Mouse (Mus musculus) heart, postnatal 0 days (tissue): ENCODE data around the gene Grcc10. TPM values are rescaled to one million over a fixed set of nuclear protein-coding genes. Genes with fewer than 3 reads are reported as not detected.

ENCODE experiments used
- ATAC-seq: fragments of 200-750 bp; cut with Nextera tagmentation; 2 replicates; pipeline ENCODE4 v1.8.0; 2017; ENCODE audit warnings: low read depth, moderate number of reproducible peaks, moderate library complexity; ENCODE audit not compliant: insufficient read depth
- DNase-seq: peaks from one replicate; pipeline ENCODE4 v3.0.0-alpha.2; 2016; ENCODE audit warnings: low spot score
- H3K27ac ChIP-seq: fragments of 300-500 bp; sonication (generic); 2 replicates; pipeline ENCODE4 v1.5.1; 2014; ENCODE audit warnings: low read depth, mild to moderate bottlenecking
- H3K27me3 ChIP-seq: fragments of 300-500 bp; sonication (generic); 2 replicates; pipeline ENCODE4 v1.6.1; 2014; ENCODE audit warnings: low read length, mixed read lengths; ENCODE audit not compliant: control insufficient read depth, insufficient read depth
- H3K36me3 ChIP-seq: fragments of 300-500 bp; sonication (generic); replicated peaks from 2 replicates; pipeline ENCODE4 v1.6.1; 2014; ENCODE audit warnings: low read length, mixed read lengths; ENCODE audit not compliant: control insufficient read depth, insufficient read depth
- H3K4me1 ChIP-seq: fragments of 300-500 bp; sonication (generic); 2 replicates; pipeline ENCODE4 v1.6.1; 2014; ENCODE audit warnings: antibody characterized with exemption; ENCODE audit not compliant: control insufficient read depth, insufficient read depth
- H3K4me2 ChIP-seq: fragments of 300-500 bp; sonication (generic); 2 replicates; pipeline ENCODE4 v1.6.1; 2014; ENCODE audit warnings: low read depth, mild to moderate bottlenecking, low read length, moderate library complexity
- H3K4me3 ChIP-seq: fragments of 300-500 bp; sonication (generic); 2 replicates; pipeline ENCODE4 v1.5.1; 2014; ENCODE audit warnings: low read depth, low read length
- H3K9ac ChIP-seq: fragments of 300-500 bp; sonication (generic); replicated peaks from 2 replicates; pipeline ENCODE4 v1.6.1; 2014; ENCODE audit warnings: low read depth, low read length, mixed read lengths
- H3K9me3 ChIP-seq: fragments of 300-500 bp; sonication (generic); replicated peaks from 2 replicates; pipeline ENCODE4 v1.6.1; 2016; ENCODE audit warnings: low read length; ENCODE audit not compliant: control insufficient read depth
- CTCF ChIP-seq: IDR thresholded peaks from 2 replicates; pipeline ENCODE4 v1.5.1; 2016; ENCODE audit warnings: antibody characterized with exemption, control low read depth, low read depth
- EP300 ChIP-seq: IDR thresholded peaks from 2 replicates; pipeline ENCODE4 v1.6.1; 2016; ENCODE audit warnings: antibody characterized with exemption, low read depth
- WGBS: fragments of 180-500 bp; shearing (Covaris S2); extraction: QIAGEN DNeasy Blood & Tissue Kit; methylation state at CpG from one replicate; pipeline ENCODE4 v1.1.7; 2014; 5-methylcytosine and 5-hydroxymethylcytosine counted together
- polyA plus RNA-seq: library from polyadenylated mRNA; unstranded; fragments of >200 nt; fragmentation: Nextera tagmentation; extraction: Ambion mirVana; gene quantifications from 2 replicates; pipeline ENCODE4 v1.2.1, GENCODE M21; 2015
- total RNA-seq: library from RNA; depleted of rRNA; stranded (reverse); fragments of >200 nt; gene quantifications from 2 replicates; pipeline ENCODE4 v1.2.3, GENCODE M21; 2014; ENCODE audit warnings: low replicate concordance

The Grcc10 gene
- total and polyA plus RNA-seq, 2 experiments from 2014 or later = 119 to 492 TPM

- Histone ChIP-seq H3K4me2 (peak overlapping the region; percentile 100), H3K36me3 (peaks cover 39% of the 10 kb centered on the region), H3K4me3 (no peak overlapping the region), H3K9ac (peak overlapping the region; percentile 91; the same call in 1 of the 2 replicates), H3K9me3 (no peaks in the 10 kb centered on the region), H3K4me1 (0 out of 2 replicates have a peak, but pooled peaks cover 4% of the 10 kb centered on the region), H3K27me3 (no peaks in the 10 kb centered on the region), H3K27ac (no peak overlapping the region)
- 90% methylated on average over 7 of the region's 7 CpGs for WGBS
- ATAC-seq = no peak
- TF ChIP-seq CTCF = no peak
- no peak for TF ChIP-seq EP300
- DNase-seq = no peak
These were observed 5.8 kb upstream of the Grcc10 start for GRCm38 (mm10) chr6:124746654-124747632.

GRCm38 (mm10) chr6:124746296-124746605 is 5.1 kb upstream of the Grcc10 start:
- no peak for TF ChIP-seq EP300
- no peak for TF ChIP-seq CTCF

GRCm38 (mm10) chr6:124745490-124746295 is 4.5 kb upstream of the Grcc10 start:
- peaks cover 39% of the 10 kb centered on the region for H3K36me3 ChIP-seq
- under 1% methylated on average over 77 of the region's 85 CpGs for WGBS
- H3K4me3 ChIP-seq = peak overlapping the region; percentile 70
- ATAC-seq = peak; percentile 82
- DNase-seq = peak; percentile 93
- H3K27ac ChIP-seq = peak overlapping the region; percentile 82
- H3K9ac ChIP-seq = peak overlapping the region; percentile 91
- H3K9me3 ChIP-seq = no peaks in the 10 kb centered on the region
- 0 out of 2 replicates have a peak, but pooled peaks cover 4% of the 10 kb centered on the region for H3K4me1 ChIP-seq
- peak; percentile 89 for TF ChIP-seq CTCF
- TF ChIP-seq EP300 = peak; percentile 92
- H3K4me2 ChIP-seq = peak overlapping the region; percentile 100
- H3K27me3 ChIP-seq = no peaks in the 10 kb centered on the region

More at GRCm38 (mm10) chr6:124746296-124746605, 5.1 kb upstream of the Grcc10 start:
- ATAC-seq = no peak
- Histone ChIP-seq H3K27ac (peak overlapping the region; percentile 82; the same call in 1 of the 2 replicates), H3K27me3 (no peaks in the 10 kb centered on the region), H3K36me3 (peaks cover 39% of the 10 kb centered on the region), H3K4me2 (peak overlapping the region; percentile 100), H3K9me3 (no peaks in the 10 kb centered on the region), H3K4me1 (0 out of 2 replicates have a peak, but pooled peaks cover 4% of the 10 kb centered on the region), H3K9ac (peak overlapping the region; percentile 91), H3K4me3 (peak overlapping the region; percentile 70)
- no peak for DNase-seq
- WGBS = 14% methylated on average over 8 of the region's 8 CpGs

- Histone ChIP-seq H3K9ac (peak overlapping the region; percentile 28; the same call in 1 of the 2 replicates), H3K4me1 (peaks cover 7% of the 10 kb centered on the region; the same call in 1 of the 2 replicates), H3K9me3 (no peaks in the 10 kb centered on the region), H3K4me2 (peak overlapping the region; percentile 100), H3K27me3 (no peaks in the 10 kb centered on the region), H3K4me3 (peak overlapping the region; percentile 70), H3K36me3 (peaks cover 39% of the 10 kb centered on the region), H3K27ac (peak overlapping the region; percentile 61)
- DNase-seq (no peak), ATAC-seq (no peak)
- 63% methylated on average over 26 of the region's 26 CpGs for WGBS
- TF ChIP-seq CTCF (no peak), EP300 (no peak)
These were observed 3.7 kb upstream of the Grcc10 start for GRCm38 (mm10) chr6:124744755-124745321.

GRCm38 (mm10) chr6:124743647-124744046 is 2.5 kb upstream of the Grcc10 start:
- no peak overlapping the region for H3K4me2 ChIP-seq
- DNase-seq (no peak), ATAC-seq (no peak)
- no peak overlapping the region for H3K4me3 ChIP-seq
- no peak overlapping the region for H3K27ac ChIP-seq
- no peaks in the 10 kb centered on the region for H3K9me3 ChIP-seq
- peaks cover 9% of the 10 kb centered on the region; the same call in 1 of the 2 replicates for H3K4me1 ChIP-seq
- no peak overlapping the region for H3K9ac ChIP-seq
- no peaks in the 10 kb centered on the region for H3K27me3 ChIP-seq
- no peak for TF ChIP-seq EP300
- no peak for TF ChIP-seq CTCF
- peaks cover 32% of the 10 kb centered on the region for H3K36me3 ChIP-seq
- 90% methylated on average over 8 of the region's 8 CpGs for WGBS
